Mouse (Mus musculus): ENCODE data around the gene Pfdn6. TPM values are rescaled to one million over a fixed set of nuclear protein-coding genes. Genes with fewer than 3 reads are reported as not detected.
"Not testable (repeated sequence)": the region's sequence is repeated elsewhere in the genome, so short reads cannot be mapped to it uniquely, and the experiment has no call there.

Pfdn6 gene
- polyA plus RNA-seq, 1 experiment from 2014 or later = 208 TPM

DNA sequence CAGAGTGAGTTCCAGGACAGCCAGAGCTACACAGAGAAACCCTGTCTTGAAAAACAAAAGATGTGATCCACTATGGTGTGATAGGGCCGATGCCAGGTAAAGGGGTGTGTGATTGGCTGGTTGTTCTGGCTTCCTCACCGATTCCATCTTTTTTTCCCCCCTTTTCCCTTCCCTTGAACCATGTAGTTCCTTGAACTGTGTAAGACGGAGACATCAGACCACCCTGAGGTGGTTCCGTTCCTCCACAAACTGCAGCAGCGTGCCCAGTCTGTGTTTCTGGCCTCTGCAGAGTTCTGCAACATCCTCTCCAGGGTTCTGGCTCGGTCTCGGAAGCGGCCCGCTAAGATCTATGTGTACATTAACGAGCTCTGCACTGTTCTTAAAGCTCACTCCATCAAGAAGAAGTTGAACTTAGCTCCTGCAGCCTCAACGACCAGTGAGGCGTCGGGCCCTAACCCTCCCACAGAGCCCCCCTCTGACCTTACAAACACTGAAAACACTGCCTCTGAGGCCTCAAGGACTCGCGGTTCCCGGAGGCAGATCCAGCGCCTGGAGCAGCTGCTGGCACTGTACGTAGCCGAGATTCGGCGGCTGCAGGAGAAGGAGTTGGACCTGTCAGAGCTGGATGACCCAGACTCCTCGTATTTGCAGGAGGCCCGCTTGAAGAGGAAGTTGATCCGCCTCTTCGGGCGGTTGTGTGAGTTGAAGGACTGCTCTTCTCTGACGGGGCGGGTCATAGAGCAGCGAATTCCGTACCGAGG is 28.9 kb downstream of the Pfdn6 start:
- H3K27ac ChIP-seq (replicated peaks; ENCODE audit: low read depth, low read length) = no peak overlapping the region
- no peak overlapping the region for H3K4me2 ChIP-seq (ENCODE audit: low read depth, severe bottlenecking)
- peaks cover 11% of the 10 kb centered on the region for H3K4me1 ChIP-seq (ENCODE audit: control insufficient read depth, insufficient read depth, low read length)
- no peaks in the 10 kb centered on the region for H3K9me3 ChIP-seq (ENCODE audit: control insufficient read depth, low read length)
- WGBS = 92% methylated on average over 31 of the region's 31 CpGs
- DNase-seq (ENCODE audit: low spot score) (no peak), ATAC-seq (ENCODE audit: insufficient number of reproducible peaks, low FRiP score, low TSS enrichment, low read depth) (no peak)
- H3K36me3 ChIP-seq (ENCODE audit: control insufficient read depth, insufficient read depth, low read length) = peaks cover 29% of the 10 kb centered on the region
- H3K4me3 ChIP-seq (ENCODE audit: low read depth, low read length) = no peak overlapping the region
- H3K9ac ChIP-seq (ENCODE audit: low read length) = no peak overlapping the region
- no peaks in the 10 kb centered on the region for H3K27me3 ChIP-seq (ENCODE audit: control insufficient read depth, insufficient read depth, low read length)

DNA sequence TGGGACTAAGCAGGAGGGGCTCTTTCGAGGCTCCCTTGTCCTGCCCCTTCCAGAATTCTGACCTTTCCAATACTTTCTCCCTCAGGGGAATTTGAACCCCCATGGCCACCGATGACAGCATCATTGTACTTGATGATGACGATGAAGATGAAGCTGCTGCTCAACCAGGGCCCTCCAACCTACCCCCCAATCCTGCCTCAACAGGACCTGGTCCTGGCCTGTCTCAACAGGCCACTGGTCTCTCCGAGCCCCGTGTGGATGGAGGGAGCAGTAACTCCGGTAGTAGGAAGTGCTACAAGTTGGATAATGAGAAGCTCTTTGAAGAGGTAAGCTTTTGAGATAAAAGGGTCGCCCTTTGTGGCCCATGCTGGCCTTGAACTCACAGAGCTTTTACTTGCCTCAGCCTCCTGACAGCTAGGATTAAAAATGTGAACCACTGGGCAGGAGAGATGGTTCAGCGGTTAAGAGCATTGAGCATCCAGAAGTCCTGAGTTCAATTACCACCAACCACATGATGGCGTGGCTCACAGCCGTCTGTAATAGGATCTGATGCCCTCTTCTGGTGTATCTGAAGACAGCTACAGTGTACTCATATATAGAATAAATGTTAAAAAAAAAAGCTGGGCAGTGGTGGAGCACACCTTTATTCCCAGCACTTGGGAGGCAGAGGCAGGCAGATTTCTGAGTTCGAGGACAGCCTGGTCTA is 29.6 kb downstream of the Pfdn6 start:
- no peak overlapping the region for H3K27ac ChIP-seq (replicated peaks; ENCODE audit: low read depth, low read length)
- 49% methylated on average over 11 of the region's 11 CpGs for WGBS
- no peaks in the 10 kb centered on the region for H3K27me3 ChIP-seq (ENCODE audit: control insufficient read depth, insufficient read depth, low read length)
- no peak for ATAC-seq (ENCODE audit: insufficient number of reproducible peaks, low FRiP score, low TSS enrichment, low read depth)
- no peak for DNase-seq (ENCODE audit: low spot score)
- H3K4me2 ChIP-seq (ENCODE audit: low read depth, severe bottlenecking) = peak overlapping the region; percentile 97
- H3K9ac ChIP-seq (ENCODE audit: low read length) = peak overlapping the region; percentile 89; the same call in 1 of the 2 replicates
- H3K9me3 ChIP-seq (ENCODE audit: control insufficient read depth, low read length) = no peaks in the 10 kb centered on the region
- H3K4me1 ChIP-seq (ENCODE audit: control insufficient read depth, insufficient read depth, low read length) = peaks cover 11% of the 10 kb centered on the region
- peaks cover 29% of the 10 kb centered on the region for H3K36me3 ChIP-seq (ENCODE audit: control insufficient read depth, insufficient read depth, low read length)
- peak overlapping the region; percentile 88 for H3K4me3 ChIP-seq (ENCODE audit: low read depth, low read length)

DNA sequence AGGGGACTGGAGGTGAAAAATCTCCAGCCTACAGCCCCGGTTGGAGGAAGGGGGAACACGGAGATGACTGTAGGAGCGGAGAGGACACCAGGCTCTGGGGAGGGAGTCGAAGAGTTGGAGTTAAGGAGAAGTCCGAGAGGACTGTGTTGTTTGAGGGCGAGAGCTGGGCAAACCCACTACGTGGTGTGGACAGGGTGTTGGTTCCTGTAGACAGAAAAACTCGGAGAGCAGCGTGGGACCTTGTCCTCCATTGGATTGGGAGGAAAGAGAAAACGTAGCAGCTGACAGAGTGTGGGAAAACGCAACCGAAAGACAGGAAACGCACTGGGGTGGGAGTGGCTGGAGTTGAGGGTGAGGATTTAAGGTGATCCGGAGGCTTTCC is 30.3 kb downstream of the Pfdn6 start:
- Histone ChIP-seq H3K36me3 (ENCODE audit: control insufficient read depth, insufficient read depth, low read length) (peaks cover 29% of the 10 kb centered on the region), H3K4me3 (ENCODE audit: low read depth, low read length) (peak overlapping the region; percentile 88), H3K4me1 (ENCODE audit: control insufficient read depth, insufficient read depth, low read length) (peaks cover 8% of the 10 kb centered on the region), H3K4me2 (ENCODE audit: low read depth, severe bottlenecking) (peak overlapping the region; percentile 97), H3K9me3 (ENCODE audit: control insufficient read depth, low read length) (no peaks in the 10 kb centered on the region), H3K9ac (ENCODE audit: low read length) (peak overlapping the region; percentile 89), H3K27ac (replicated peaks; ENCODE audit: low read depth, low read length) (0 out of 2 replicates have a peak overlapping the region, but pooled peaks have one; percentile 73), H3K27me3 (ENCODE audit: control insufficient read depth, insufficient read depth, low read length) (no peaks in the 10 kb centered on the region)
- under 1% methylated on average over 14 of the region's 14 CpGs for WGBS
- no peak for ATAC-seq (ENCODE audit: insufficient number of reproducible peaks, low FRiP score, low TSS enrichment, low read depth)
- DNase-seq (ENCODE audit: low spot score) = no peak

DNA sequence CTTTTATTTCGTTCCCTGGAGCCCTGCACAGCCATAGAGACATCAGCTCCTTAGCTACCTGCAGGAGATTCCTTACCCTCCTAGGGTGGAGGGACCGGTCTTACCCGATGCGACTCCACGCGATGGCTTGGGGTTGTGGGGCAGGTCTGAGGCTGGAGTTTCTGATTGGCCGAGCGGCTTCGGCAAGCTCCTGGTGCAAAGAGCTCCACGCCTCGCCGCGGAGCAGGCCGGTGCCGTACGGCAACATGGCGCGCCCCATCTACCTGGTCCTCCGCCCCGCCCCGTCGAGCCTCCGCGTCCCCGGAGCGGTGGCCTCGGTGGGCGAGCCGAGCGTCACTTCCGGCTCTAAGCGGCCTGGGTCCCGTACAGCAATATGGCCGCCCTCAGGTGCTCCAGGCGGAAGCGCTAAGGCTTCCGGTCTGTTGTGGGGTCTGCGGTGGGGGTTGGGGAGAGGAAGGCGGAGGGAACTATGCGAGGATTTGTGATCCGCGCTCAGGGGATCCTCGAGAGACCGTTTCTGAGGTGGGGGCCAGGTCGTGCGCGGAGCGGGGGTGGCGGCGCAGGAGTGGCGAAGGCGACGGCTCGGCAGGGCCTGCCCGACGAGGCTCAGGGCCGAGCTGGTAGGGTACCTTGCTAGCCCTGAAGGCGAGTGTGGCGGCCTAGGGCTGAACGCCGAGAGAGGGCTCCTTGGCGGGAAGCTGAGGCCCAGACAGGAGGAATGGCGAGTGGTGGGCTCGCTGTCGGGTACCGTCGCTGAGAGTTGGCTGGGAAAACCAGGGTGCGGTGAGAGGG is 30.9 kb downstream of the Pfdn6 start, which contains the start of gene Daxx:
Gene Daxx (plus strand): TSS at position 338 of the 792 bp plus-strand sequence.
- Histone ChIP-seq H3K9ac (ENCODE audit: low read length) (peak within 1 kb of the TSS; percentile 89), H3K9me3 (ENCODE audit: control insufficient read depth, low read length) (no peaks in the 10 kb centered on the region), H3K4me3 (ENCODE audit: low read depth, low read length) (peak within 1 kb of the TSS; percentile 88), H3K4me1 (ENCODE audit: control insufficient read depth, insufficient read depth, low read length) (peaks cover 8% of the 10 kb centered on the region), H3K36me3 (ENCODE audit: control insufficient read depth, insufficient read depth, low read length) (peaks cover 28% of the 10 kb centered on the region), H3K27ac (replicated peaks; ENCODE audit: low read depth, low read length) (peak within 1 kb of the TSS; percentile 75), H3K4me2 (ENCODE audit: low read depth, severe bottlenecking) (peak within 1 kb of the TSS; percentile 97), H3K27me3 (ENCODE audit: control insufficient read depth, insufficient read depth, low read length) (no peaks in the 10 kb centered on the region)
- ATAC-seq (ENCODE audit: insufficient number of reproducible peaks, low FRiP score, low TSS enrichment, low read depth) (peak; percentile 95), DNase-seq (ENCODE audit: low spot score) (peak; percentile 98)
- WGBS = under 1% methylated on average over 68 of the region's 68 CpGs

DNA sequence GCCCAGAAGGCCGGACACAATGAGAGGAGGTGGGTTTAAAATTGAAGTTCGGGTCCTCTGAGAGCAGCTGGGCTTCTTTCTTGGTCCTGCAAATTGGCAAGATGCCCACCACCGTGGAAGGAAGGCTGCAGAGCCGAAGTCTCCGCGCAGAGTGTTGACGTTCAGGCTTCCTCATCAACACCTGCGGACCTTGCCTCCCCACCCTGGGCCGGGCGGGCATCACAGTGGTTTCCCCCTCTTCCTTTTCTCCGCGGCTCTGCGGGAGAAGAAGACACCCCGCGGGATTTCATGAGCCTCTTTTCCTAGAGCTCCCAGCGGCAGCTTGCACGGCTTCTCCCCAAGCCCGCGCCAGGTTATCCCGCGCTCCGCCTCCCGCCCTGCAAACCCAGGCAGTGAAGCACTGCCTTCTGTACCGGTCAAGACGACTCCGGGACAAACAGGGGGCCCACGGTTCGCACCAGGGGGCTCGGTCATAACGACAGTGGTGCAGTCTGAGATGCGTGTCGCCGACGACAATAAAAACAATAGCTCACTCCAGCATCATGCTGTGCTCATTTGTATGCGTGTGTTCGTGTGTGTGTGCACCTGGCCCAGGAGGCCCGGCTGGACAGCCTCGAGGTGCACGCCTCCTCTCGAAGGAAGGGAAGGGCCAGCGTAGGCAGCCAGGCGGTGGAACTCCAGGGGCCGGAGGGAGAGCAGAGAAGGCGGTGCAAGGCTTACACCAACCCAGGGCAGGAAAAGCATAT is 31.6 kb downstream of the Pfdn6 start:
- Histone ChIP-seq H3K27me3 (ENCODE audit: control insufficient read depth, insufficient read depth, low read length) (no peaks in the 10 kb centered on the region), H3K9ac (ENCODE audit: low read length) (peak overlapping the region; percentile 76), H3K36me3 (ENCODE audit: control insufficient read depth, insufficient read depth, low read length) (peaks cover 20% of the 10 kb centered on the region), H3K4me1 (ENCODE audit: control insufficient read depth, insufficient read depth, low read length) (peaks cover 8% of the 10 kb centered on the region), H3K4me3 (ENCODE audit: low read depth, low read length) (peak overlapping the region; percentile 88), H3K9me3 (ENCODE audit: control insufficient read depth, low read length) (no peaks in the 10 kb centered on the region), H3K4me2 (ENCODE audit: low read depth, severe bottlenecking) (peak overlapping the region; percentile 97), H3K27ac (replicated peaks; ENCODE audit: low read depth, low read length) (peak overlapping the region; percentile 75)
- DNase-seq (ENCODE audit: low spot score) = no peak
- under 1% methylated on average over 43 of the region's 44 CpGs for WGBS
- ATAC-seq (ENCODE audit: insufficient number of reproducible peaks, low FRiP score, low TSS enrichment, low read depth) = peak; percentile 60

DNA sequence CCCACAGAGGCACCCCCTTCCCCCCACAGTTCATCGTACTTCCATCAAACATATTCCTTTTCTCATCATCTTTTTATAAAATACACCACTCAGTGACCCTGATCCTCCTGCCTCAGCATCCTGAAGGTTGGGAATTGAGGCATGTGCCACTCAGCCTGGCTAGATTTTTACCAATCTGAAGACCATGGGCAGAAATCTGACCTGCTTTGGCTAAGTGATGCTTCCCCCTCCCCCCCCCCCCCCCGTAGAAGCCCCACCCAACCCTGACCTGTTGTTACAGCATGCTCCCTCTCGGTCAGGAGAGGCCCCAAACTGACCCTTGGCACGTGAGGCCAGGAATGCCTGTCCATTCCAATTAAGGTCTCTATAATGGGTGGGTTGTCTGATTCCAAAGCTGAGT is 35.3 kb downstream of the Pfdn6 start, which contains the start of gene Platr17:
Gene Platr17 (plus strand): TSS at position 301 of the 400 bp plus-strand sequence.
- ATAC-seq (ENCODE audit: insufficient number of reproducible peaks, low FRiP score, low TSS enrichment, low read depth); DNase-seq (ENCODE audit: low spot score): not testable (repeated sequence)

DNA sequence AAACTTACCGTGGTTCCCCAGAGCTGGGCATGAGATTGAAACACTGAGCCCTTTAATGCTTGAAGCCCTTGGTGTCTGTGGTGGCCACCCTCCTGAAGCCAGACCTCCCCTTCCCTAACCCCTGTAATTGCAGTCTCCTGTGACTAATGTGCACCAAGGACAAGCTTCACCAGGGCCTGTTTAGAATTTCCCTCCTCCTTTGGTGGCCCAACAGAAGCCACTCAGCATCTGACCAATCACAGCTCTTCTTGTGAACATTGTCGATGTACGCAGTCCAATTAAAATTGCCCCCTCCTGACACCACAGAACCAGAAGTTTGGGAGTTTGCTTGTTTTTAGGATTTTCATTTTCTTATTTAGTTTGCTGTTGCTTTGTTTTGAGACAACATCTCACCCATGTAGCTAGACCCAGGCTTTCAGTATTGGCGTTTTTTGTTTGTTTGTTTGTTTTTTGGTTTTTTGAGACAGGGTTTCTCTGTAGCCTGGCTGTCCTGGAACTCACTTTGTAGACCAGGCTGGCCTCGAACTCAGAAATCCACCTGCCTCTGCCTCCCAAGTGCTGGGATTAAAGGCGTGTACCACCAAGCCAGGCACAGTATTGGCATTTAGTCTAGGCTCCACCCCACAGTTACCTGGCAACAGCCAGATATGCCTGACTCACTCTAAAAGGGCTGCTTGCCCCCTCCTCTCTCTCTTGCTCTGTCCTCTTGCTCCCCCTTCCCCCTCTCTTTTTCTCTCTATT is 36.1 kb downstream of the Pfdn6 start:
- 74% methylated on average over 6 of the region's 6 CpGs for WGBS

More for the DNA sequence above, 35.3 kb downstream of the Pfdn6 start, which contains the start of gene Platr17:
- not testable (repeated sequence) for H3K9ac ChIP-seq (ENCODE audit: low read length); H3K27ac ChIP-seq (replicated peaks; ENCODE audit: low read depth, low read length); H3K4me3 ChIP-seq (ENCODE audit: low read depth, low read length); H3K36me3 ChIP-seq (ENCODE audit: control insufficient read depth, insufficient read depth, low read length); H3K4me1 ChIP-seq (ENCODE audit: control insufficient read depth, insufficient read depth, low read length); H3K4me2 ChIP-seq (ENCODE audit: low read depth, severe bottlenecking); H3K9me3 ChIP-seq (ENCODE audit: control insufficient read depth, low read length); H3K27me3 ChIP-seq (ENCODE audit: control insufficient read depth, insufficient read depth, low read length)
- WGBS = 28% methylated on average over 4 of the region's 4 CpGs

More for the DNA sequence above, 36.1 kb downstream of the Pfdn6 start:
- not testable (repeated sequence) for H3K9me3 ChIP-seq (ENCODE audit: control insufficient read depth, low read length); H3K27ac ChIP-seq (replicated peaks; ENCODE audit: low read depth, low read length); H3K36me3 ChIP-seq (ENCODE audit: control insufficient read depth, insufficient read depth, low read length); H3K4me1 ChIP-seq (ENCODE audit: control insufficient read depth, insufficient read depth, low read length); H3K4me3 ChIP-seq (ENCODE audit: low read depth, low read length); H3K4me2 ChIP-seq (ENCODE audit: low read depth, severe bottlenecking); H3K9ac ChIP-seq (ENCODE audit: low read length); H3K27me3 ChIP-seq (ENCODE audit: control insufficient read depth, insufficient read depth, low read length); DNase-seq (ENCODE audit: low spot score); ATAC-seq (ENCODE audit: insufficient number of reproducible peaks, low FRiP score, low TSS enrichment, low read depth)

Measured in limb, embryonic 11.5 days (tissue).